Mouse (Mus musculus) A20 (cell line): ENCODE measurements at regions not wholly inside any gene's neighbourhood (a gene's known extent, or its start where the extent isn't known, plus 50 kb on each side); places are given as distances from the start of the nearest gene placed in this dataset.

Source experiments
- DNase-seq: peaks from one replicate; pipeline ENCODE4 v3.0.0-alpha.2; 2011; ENCODE audit warnings: low read depth, low spot score

- no peak for DNase-seq
Observed at GRCm38 (mm10) chr13:72691783-72692729, 63.4 kb downstream of the Irx2 start.

DNA sequence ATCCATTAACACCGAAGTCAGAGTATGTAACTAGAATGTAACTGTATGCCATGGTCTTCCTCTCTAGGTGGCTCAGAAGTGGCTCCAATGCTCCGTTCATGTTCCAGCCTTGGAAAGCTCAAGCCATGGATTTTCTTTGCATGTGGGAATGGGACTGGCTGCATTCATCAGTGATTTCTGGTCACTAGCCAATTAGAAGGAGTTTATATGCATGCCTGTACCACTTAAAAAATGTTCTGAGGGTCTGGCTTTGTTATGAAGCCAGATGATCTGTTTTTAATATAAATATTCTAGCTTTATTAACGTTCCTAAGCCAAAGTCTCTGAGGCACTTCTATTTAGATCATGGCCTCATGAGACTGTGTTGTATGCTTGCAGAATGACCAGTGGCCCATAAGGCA is 78.8 kb downstream of the Irx2 start:
- no peak for DNase-seq

DNA sequence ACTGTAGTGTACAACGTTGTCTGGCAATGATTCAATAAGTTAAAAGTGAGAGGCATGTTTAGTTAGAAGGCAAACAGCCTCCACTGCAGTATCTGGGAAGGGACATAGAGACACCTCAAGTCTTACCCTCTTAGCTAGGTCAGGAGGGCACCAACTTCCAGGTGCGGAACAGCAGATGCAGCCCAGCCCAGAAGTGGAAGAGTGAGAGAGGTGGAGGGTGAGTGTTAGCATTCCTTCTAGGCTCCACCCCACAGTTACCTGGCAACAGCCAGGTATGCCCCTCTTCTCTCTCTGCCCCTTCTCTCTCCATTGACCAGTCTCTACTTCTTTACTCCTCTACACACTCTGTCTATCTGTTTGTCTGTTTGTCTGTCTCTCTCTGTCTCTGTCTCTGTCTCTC is 80.1 kb downstream of the Irx2 start:
- DNase-seq = no peak

- DNase-seq = no peak
Observed at GRCm38 (mm10) chr13:72710051-72710450, 81.4 kb downstream of the Irx2 start.

- DNase-seq = no peak
Observed at GRCm38 (mm10) chr13:72711136-72711535, 82.5 kb downstream of the Irx2 start.

DNA sequence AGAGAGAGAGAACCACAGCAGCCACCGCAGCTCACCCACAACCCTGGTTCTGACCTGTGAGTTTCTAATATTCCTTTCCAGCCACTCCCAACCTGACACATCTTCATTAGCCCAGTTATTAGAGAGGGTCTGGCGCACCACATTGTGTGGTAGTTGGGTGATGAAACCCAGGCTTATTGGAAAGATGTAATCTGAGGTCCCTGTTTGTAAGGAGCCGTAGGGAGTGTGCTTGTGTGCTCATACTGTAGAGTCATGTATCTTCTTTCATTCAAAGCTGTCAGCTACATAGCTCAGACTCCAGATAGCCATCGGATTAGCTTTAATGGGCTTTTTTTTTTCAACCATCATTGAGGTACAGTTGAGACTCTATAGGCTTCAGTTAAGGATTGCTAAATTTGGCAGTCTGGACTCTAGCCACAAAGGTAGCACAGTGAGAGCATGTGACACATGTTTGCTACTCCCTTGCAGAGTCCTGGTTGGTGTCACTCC is 83.3 kb downstream of the Irx2 start:
- no peak for DNase-seq

GRCm38 (mm10) chr13:72714793-72715192 is 86.2 kb downstream of the Irx2 start:
- DNase-seq = no peak

DNA sequence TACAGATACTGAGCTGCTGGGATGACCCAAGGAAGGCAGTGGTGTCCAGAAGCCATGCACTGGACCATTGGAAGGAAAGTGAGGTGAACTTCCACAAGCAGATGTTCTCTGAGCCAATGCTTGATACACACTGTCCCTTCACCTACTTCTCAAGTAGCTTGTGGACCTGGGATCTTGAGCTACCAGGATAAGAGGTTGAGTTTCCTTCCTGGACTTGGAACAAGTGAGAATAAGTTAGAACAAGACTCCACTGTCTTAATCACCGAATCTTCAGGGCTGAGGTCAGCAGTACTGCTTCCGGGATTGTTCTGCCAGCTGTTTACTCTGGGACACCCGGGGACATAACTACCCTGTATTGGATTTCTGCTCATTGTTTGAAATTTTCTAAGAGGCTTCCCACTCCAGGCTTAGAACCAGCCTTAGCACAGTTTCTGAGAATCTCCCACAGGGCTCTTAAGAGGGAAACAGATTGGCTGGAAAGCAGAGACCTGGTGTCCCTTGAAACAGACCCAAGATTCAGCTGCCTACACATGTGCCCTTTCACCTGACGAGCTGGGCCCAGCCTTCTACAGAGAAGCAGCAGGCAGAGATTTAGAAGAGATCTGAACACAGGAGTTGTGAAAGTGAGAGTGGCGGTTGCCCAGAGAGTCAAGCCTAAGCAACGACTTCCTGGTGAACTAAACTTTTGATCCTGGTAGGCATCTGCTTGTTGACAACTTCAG is 87.5 kb downstream of the Irx2 start:
- DNase-seq = no peak

DNA sequence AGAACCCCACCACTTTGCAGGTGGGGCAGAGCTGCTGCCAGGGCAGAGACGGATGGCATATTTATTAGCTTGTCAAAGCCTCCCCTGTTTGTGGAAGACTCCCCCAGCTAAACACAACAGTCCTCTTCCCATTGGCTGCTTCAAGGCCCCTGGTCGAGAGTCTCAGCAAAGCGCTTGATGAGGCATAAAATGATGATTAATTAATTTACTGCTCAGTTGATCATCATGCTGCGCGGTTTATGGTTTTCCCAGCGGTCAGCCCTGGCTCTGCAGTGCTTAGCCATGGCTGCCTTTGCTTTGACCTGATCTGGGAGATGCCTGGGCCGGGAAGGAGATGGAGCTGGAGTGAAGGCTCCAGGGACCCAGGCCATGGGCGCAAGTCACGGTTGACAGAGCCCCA is 98.5 kb downstream of the Irx2 start:
- no peak for DNase-seq

- no peak for DNase-seq
Observed at GRCm38 (mm10) chr13:72735916-72736315, 107.3 kb downstream of the Irx2 start.

DNA sequence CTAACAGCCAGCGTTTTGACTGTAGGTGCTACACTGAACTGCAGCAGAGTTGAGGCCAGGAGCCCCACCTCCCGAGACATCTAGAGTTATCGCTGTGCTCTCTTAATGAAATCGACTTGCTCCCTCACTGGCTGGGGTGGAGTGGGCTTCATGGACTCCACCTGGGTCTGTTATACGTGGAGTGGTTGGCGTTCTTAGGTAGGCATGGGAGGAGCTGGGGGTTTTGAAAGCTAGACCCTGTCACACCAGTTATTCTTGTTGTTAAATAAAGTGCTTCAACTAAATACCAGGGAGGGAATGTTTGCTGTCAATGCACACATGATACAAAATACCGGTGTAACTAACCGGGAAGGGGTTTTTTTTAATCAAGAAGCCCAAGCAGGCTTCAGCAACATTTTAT is 108.4 kb downstream of the Irx2 start:
- DNase-seq = no peak

- DNase-seq = no peak
Observed at GRCm38 (mm10) chr13:72747187-72747586, 118.6 kb downstream of the Irx2 start.

GRCm38 (mm10) chr13:72755036-72755435 is 126.4 kb downstream of the Irx2 start:
- DNase-seq = no peak

DNA sequence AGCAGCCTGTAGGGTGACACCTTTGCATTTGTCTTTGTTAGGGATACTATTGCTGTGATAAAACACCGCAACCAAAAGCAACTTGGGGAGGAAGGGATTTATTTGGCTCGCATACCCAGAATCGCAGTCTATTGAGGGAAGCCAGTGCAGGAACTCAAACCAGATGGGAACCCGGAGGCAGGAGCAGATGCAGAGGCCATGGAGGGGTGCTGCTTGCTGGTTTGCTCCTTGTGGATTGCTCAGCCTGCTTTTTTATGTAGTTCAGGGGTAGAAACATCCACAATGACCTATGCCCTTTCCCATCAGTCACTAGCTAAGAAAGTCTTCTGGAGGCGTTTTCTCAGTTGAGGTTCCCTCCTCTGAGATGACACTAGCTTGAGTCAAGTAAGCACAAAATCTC is 133.9 kb downstream of the Irx2 start:
- DNase-seq = no peak

DNA sequence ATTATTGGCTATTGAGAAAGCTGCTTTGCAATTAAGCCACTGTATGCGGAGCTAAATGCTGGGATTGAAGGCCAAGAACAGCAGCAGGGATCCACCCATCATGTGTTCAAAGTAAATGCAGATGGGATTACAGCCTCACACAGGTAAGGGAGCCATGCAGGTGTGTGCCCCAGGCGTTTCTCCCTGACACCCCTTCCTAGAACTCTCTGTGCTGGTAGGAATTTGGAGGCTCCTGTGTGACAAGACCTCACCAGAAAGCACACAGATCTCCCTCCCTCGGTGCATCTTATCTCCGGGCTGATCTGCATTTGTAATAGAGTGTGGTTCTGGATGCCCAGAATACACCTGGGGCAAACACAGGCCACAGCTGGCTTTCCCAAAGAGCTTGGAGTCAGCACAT is 134.7 kb downstream of the Irx2 start:
- DNase-seq = no peak

- DNase-seq = no peak
Observed at GRCm38 (mm10) chr13:72767306-72767705, 138.7 kb downstream of the Irx2 start.

- DNase-seq = no peak
Observed at GRCm38 (mm10) chr13:72769007-72769595, 140.5 kb downstream of the Irx2 start.

GRCm38 (mm10) chr13:72783026-72783726 is 154.6 kb downstream of the Irx2 start:
- no peak for DNase-seq

GRCm38 (mm10) chr13:72783727-72784070 is 155.1 kb downstream of the Irx2 start:
- DNase-seq = no peak

- DNase-seq = no peak
Observed at GRCm38 (mm10) chr13:72792695-72793094, 164.1 kb downstream of the Irx2 start.

DNA sequence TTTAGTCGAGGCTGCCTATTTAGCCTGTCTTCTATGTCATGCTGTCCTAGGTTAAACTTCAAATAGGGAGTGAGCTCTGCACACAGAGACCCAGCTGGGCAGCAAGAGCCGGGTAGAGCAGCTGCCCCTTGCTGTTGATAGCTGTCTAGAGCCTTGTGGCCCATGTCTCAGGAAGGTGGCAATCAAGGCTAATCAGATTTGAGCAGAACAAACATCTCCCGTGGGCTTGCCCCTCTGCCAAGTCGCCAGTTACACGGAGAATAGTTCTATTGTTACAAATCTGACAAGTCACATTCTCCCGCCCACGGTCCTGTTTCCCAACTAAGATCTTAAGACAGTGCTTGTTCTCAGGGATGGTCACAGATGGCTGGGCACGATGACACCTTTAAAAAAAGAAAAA is 171.4 kb downstream of the Irx2 start:
- DNase-seq = no peak

GRCm38 (mm10) chr13:72800546-72800945 is 171.9 kb downstream of the Irx2 start:
- no peak for DNase-seq
